In the genomic region with DNA sequence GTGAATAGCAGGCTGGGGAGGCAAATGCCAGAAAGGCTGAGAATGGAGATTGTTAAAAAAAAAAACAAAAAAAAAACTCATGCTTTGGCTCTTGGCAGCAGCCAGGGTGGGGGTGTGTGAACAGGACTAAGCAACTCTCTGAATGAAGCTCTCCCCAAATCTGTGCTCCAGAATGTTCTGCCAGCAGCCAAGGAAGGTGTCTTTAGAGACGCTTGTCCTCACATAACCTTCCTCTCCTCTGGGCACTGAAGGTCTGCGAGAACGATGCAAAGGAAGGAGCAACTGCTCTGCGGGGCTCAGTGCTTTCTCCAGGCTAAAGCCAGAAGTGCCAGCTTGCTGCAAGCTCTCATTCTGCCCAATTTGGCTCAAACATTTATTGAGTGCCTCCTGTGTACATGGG, we compare ENCODE assay signal across 13 mouse cellular contexts. TPM values are rescaled to one million over a fixed set of nuclear protein-coding genes. Genes with fewer than 3 reads are reported as not detected.
A peak's percentile ranks its signal among the peaks of the same experiment; 100 is the strongest.
DNase-seq lines count a peak whose midpoint lies in the region; ATAC-seq and TF ChIP-seq lines count a peak whose summit lies in the region.
"Had no signal": no experiment of that assay in that cellular context is flagged by ENCODE, and none has a peak within 500 bp of the region (broad histone marks: within the 10 kb centered on the region; RNA-seq: fewer than 3 reads in every experiment).

No protein-coding gene starts in this region.

- H3K27ac ChIP-seq in forebrain, postnatal 0 days (ENCODE audit: low read depth, low read length) = no peak overlapping the region
- H3K27ac ChIP-seq in forebrain, embryonic 15.5 days (replicated peaks) = no peak overlapping the region
- H3K27ac ChIP-seq in forebrain, embryonic 13.5 days = no peak overlapping the region
- H3K27ac ChIP-seq: liver, embryonic 14.5 days had no signal

- H3K27me3 ChIP-seq in forebrain, postnatal 0 days (ENCODE audit: insufficient read depth, low read length) = no peaks in the 10 kb centered on the region
- H3K27me3 ChIP-seq in forebrain, embryonic 15.5 days = no peaks in the 10 kb centered on the region
- H3K27me3 ChIP-seq in forebrain, embryonic 13.5 days = peaks cover 8% of the 10 kb centered on the region; the same call in 1 of the 2 replicates

- intact Hi-C loops in left cerebral cortex, postnatal 36 days (cut with DNase I) = no loop called here

- no peak overlapping the region for H3K9ac ChIP-seq in forebrain, postnatal 0 days
- no peak overlapping the region for H3K9ac ChIP-seq in forebrain, embryonic 15.5 days (replicated peaks)
- no peak overlapping the region for H3K9ac ChIP-seq in forebrain, embryonic 13.5 days
- H3K9ac ChIP-seq: liver, embryonic 14.5 days had no signal

- no peaks in the 10 kb centered on the region for H3K36me3 ChIP-seq in forebrain, postnatal 0 days (ENCODE audit: insufficient read depth)
- no peaks in the 10 kb centered on the region for H3K36me3 ChIP-seq in forebrain, embryonic 15.5 days
- no peaks in the 10 kb centered on the region for H3K36me3 ChIP-seq in forebrain, embryonic 13.5 days (ENCODE audit: poor library complexity, severe bottlenecking)

- TF ChIP-seq CTCF in forebrain, postnatal 0 days (IDR thresholded peaks at IDR 0.05; ENCODE audit: low read depth) = no peak

- peak; percentile 27; the same call in 1 of the 2 replicates for ATAC-seq in forebrain, postnatal 0 days
- no peak for ATAC-seq in forebrain, embryonic 15.5 days (replicated peaks)
- no peak for ATAC-seq in forebrain, embryonic 13.5 days
- ATAC-seq: intestine, postnatal 0 days had no signal

- 66% methylated on average over 4 of the region's 4 CpGs for WGBS in forebrain, postnatal 0 days
- 81% methylated on average over 4 of the region's 4 CpGs for WGBS in forebrain, embryonic 15.5 days
- 90% methylated on average over 4 of the region's 4 CpGs for WGBS in forebrain, embryonic 13.5 days

- no peaks in the 10 kb centered on the region for H3K9me3 ChIP-seq in forebrain, postnatal 0 days (ENCODE audit: low read length)
- H3K9me3 ChIP-seq in forebrain, embryonic 15.5 days = no peaks in the 10 kb centered on the region
- no peaks in the 10 kb centered on the region for H3K9me3 ChIP-seq in forebrain, embryonic 13.5 days (replicated peaks)

- no peaks in the 10 kb centered on the region for H3K4me1 ChIP-seq in forebrain, postnatal 0 days (ENCODE audit: insufficient read depth)
- 0 out of 2 replicates have a peak, but pooled peaks cover 3% of the 10 kb centered on the region for H3K4me1 ChIP-seq in forebrain, embryonic 15.5 days
- H3K4me1 ChIP-seq in forebrain, embryonic 13.5 days = no peaks in the 10 kb centered on the region

- H3K4me3 ChIP-seq in forebrain, postnatal 0 days (ENCODE audit: low read depth, low read length) = no peak overlapping the region
- H3K4me3 ChIP-seq in forebrain, embryonic 15.5 days = no peak overlapping the region
- no peak overlapping the region for H3K4me3 ChIP-seq in forebrain, embryonic 13.5 days

- no peak overlapping the region for H3K4me2 ChIP-seq in forebrain, postnatal 0 days (ENCODE audit: low read depth)
- H3K4me2 ChIP-seq in forebrain, embryonic 15.5 days (replicated peaks) = no peak overlapping the region
- H3K4me2 ChIP-seq in forebrain, embryonic 13.5 days = no peak overlapping the region

- DNase-seq in forebrain, postnatal 0 days = peak; percentile 44
- peak; percentile 91 for DNase-seq in brain, adult 2 months (ENCODE audit: low read depth, low spot score)
- DNase-seq in layer of hippocampus, adult 18-20 months (ENCODE audit: low spot score in 2 of 2) = peak; percentile 47 to 83
- DNase-seq in left cerebral cortex, postnatal 36 days (ENCODE audit: low spot score in 2 of 2) = peak; percentile 68 to 74
- no peak for DNase-seq in kidney, postnatal 36 days
- DNase-seq in adipocyte (ENCODE audit: low spot score) = no peak
- DNase-seq: adrenal gland, adult 8-10 months; gastrocnemius, postnatal 10 days had no signal

RNA-seq across cellular contexts. Expression of gene Ky, which starts 6.3 kb away (rescaled TPM):
- 1.9 and 2.0 TPM in 2 replicates for total RNA-seq in forebrain, postnatal 0 days (2014; rRNA removed)
- polyA plus RNA-seq in forebrain, postnatal 0 days (2015; fragmentation: Nextera tagmentation; extraction: Ambion mirVana) = 0.30 and 0.59 TPM in 2 replicates
- 0.17 and 0.20 TPM in 2 replicates for polyA plus RNA-seq in forebrain, embryonic 15.5 days (2015; fragmentation: Nextera tagmentation; extraction: Ambion mirVana)
- 1 to 10 TPM; 2.3 to 3.0 TPM for total RNA-seq in layer of hippocampus, adult 18-20 months (2021)
- total RNA-seq in left cerebral cortex, postnatal 36 days (2021) = 1 to 10 TPM; 2.4 to 3.4 TPM
- polyA plus RNA-seq in forebrain, embryonic 13.5 days (2015; fragmentation: Nextera tagmentation; extraction: Ambion mirVana) = 0.13 and 0.18 TPM in 2 replicates
- total RNA-seq: hematopoietic stem cell, adult 5-6 weeks had no signal
- polyA plus RNA-seq: liver, embryonic 14.5 days had no signal

Comparison
In these comparisons a context has a peak if more than half of its experiments do, and no peak if none do; other contexts are left out.
1. DNase-seq: peak in forebrain, postnatal 0 days (single experiment), brain, adult 2 months (single experiment), layer of hippocampus, adult 18-20 months (2 of 2) and left cerebral cortex, postnatal 36 days (2 of 2); none in kidney, postnatal 36 days (0 of 2) and adipocyte (single experiment).